Mouse (Mus musculus) urinary bladder, postnatal 25 days (tissue): ENCODE results near the gene Nbea.

Experiments
- DNase-seq: peaks from one replicate; pipeline ENCODE4 v3.0.0; 2022; ENCODE audit warnings: low spot score

Gene Nbea

DNA sequence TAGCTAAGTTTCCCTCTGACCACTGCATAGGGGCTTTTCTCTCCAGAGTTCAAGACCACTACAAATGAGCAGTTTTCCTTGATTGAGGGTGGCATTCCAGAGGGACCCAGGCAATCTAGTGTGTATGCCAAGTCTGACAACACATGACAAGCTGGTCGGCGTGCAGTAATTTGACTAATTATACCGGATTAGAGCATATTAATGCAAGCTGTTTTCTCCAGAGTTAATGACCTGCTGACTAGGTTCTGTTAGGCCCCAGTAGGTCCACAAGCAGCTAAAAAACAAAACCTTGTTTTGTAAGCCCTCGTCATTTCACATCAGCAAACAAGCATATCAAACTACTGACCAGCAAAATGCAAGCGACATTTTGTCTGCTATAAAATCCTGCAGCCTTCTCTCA, 432.1 kb downstream of the Nbea start:
- no peak for DNase-seq

DNA sequence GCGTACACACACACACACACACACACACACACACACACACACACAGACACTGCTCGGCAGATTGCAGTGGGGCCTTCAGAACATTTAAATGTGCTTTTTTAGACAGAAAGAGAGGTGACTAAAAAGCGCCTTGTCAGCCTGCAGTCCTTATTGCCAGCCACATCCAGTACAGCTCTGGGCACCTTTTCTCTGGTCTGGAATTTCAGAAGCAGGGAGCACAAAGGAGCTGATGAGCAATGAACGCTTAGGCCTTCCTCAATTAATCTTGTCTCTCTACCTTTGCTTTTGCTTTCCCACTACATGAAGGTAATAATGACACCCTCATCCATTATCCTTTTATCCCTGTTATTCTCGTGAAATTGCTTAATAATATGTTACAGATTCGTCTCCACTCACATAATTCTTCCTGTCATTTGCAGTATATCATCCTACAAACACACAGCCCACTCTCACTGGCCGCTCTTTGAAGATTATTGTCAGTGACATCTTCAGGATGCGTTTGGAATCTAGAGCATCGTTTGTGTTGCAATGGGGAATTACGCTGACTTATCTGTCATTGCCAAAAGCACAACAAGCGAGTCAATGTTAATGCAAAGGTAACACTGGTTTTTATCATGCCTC, 432.9 kb downstream of the Nbea start:
- DNase-seq = no peak

GRCm38 (mm10) chr3:55743885-55744284, 439.6 kb downstream of the Nbea start:
- no peak for DNase-seq

- DNase-seq = no peak
These were observed 440.8 kb downstream of the Nbea start for GRCm38 (mm10) chr3:55742654-55743053.

DNA sequence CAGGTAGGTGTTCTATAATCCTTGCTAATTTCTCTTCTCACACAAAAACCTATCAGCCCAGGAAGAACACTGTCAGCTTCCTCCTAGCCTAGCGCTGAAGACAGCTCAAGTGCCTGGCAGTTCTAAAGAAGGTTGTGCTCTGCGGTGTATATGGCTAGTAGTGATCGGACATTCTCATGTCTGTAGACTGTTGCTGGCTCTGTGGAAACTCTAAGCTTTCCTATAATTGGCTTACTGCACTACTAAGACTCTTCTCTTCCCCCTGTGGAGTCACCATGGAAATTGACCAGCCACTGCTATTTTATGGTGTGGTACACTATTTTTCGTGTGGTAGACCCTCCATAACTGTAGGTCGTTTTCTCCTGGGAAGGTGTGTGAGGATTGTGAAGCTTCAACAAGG, 441.3 kb downstream of the Nbea start:
- no peak for DNase-seq

DNA sequence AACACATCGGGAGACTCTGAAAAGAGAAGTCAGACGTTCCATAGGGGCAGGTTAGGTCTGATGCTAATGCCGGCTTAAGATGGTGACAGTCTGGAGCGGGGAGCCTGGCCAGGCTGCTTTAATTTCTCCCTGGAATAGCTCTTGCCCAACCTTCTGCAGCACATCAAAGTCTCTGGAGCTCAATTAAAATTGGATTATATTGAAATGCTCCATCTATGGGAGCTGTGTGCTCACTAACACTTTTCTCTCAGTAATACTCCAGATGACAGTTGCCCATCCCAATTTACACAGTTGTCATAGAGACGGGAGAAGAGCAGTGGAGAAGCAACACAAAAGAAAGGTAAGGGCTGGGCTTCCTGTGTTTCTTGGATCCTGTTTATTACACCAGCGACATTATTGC, 442.1 kb downstream of the Nbea start:
- no peak for DNase-seq

- DNase-seq = no peak
These were observed 449.8 kb downstream of the Nbea start for GRCm38 (mm10) chr3:55733665-55734064.

DNA sequence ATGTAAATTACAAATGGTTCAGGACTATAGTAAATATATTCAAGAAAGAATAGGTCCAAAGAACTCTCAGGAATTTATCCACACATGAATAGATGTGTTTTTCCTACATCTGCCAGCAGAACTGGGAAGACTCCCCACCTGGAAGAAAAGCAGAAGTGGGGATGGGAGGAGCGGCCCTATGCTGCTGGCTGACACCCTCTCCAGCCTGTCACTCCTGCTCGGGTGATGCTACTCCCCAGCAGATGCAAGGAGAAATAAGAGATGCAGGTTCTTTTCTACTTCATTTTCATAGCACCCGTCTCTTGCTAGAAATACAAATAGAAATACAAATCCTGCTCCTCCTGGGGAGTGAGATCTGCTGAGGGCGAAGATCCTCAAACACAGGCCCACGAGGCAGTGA, 453.0 kb downstream of the Nbea start:
- no peak for DNase-seq

DNA sequence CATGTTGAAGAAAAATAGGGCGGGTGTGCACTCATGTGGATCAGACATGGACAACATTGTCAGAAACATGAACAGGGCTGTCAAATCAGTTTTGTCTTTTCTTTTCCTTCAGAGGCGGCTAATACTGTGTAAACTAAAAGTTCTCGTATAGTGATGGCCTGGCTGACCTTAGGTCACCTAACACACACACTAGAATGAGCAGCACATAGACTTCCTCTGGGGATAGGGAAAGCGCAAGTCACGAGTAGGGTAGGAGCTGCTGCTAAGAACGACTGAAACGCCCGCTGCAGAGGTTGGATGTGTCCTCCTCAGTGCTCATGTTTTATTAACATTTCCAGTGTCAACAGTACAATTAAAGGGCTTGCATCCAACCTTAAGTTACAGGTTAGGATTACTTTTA, 453.4 kb downstream of the Nbea start:
- DNase-seq = no peak

DNA sequence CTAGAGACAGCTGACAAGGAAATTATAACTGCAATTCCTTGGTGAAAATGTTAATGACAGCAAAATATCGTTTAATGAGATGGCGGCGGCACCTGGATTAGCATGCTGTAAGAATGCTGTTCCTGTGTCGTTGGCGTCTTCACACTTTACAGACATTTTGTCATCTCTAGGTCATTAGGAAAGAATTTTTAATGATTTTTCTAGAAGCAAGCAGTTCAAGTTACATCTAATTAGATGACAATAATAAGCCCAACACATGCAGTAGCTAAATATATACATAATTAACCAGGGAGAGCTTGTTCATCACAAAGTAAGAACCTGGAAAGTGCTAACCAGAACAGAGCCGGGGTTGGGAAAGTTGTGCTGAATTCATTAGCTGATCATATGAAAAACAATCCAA, 469.2 kb downstream of the Nbea start:
- no peak for DNase-seq

DNA sequence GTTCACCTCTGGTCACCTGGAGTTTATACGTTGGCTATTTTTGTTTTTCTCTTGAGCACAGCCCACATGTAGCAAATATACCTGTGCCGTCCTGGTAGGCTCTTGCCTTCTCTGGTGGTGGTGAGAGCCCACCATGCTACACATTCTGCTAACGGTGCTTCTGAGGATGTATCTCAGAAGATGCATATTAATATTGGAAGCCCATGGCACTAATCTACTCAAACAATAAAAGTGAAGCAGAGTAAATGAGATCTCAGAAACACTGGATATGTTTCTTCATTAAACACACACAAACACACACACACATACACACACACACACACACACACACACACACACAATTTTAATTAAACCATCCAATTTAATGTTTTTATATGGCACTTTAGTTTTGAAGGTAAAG, 469.6 kb downstream of the Nbea start:
- no peak for DNase-seq

GRCm38 (mm10) chr3:55710300-55710699, 473.2 kb downstream of the Nbea start:
- DNase-seq = no peak

DNA sequence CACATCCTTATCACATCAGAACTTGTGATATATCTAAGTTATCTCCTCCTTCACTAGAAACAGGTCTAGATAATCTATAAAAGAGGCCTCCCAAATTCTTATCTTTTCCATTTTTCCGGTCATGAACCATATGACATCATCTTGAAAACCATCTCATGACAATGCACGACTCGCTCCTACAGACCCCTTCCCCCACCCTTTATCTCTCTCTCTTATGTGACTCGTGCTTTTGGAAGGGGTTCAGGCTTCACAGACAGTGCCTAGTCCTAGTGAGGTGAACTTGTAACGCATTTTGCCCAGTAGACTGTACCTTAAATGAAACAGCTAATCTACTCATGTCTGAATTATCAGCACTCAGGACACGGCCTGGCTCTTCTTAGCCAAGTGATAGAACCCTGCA, 481.9 kb downstream of the Nbea start:
- DNase-seq = no peak

DNA sequence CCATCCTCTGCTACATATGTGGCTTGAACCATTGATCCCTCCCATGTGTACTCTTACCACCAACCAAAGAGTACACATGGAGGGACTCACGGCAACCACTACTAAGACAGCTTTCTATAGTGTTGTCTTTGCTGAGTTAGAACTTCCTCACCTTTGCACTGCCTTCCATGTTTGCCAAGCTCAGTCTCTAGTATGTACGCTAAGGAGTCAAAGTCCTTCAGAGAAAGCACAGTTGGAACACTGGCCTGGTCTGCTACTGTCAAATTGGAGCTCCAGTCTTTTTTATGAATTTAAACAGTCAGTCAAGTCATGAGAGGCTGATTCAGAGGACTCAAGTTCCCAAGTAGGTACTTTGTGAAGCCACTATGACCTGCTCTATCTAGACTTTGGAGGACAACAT, 486.3 kb downstream of the Nbea start:
- DNase-seq = no peak

DNA sequence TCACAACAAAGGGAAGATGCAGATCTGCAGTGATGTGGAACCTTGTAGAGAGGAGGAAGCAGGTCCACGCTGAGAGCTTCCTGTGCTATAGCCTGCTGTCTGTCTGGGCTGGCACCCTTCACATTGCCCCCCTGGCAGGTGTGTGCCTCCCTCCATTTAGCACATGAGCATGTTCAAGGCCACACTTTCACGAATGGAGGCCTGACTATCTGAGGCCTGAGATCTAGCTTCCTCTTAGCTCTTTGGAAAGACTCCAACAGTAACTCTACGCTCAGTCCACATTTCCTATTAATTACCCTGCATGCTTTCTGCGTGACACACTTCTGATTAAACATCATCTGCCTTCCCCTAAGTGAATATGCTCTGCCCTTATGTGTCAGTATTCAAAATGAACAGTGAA, 490.4 kb downstream of the Nbea start:
- no peak for DNase-seq

GRCm38 (mm10) chr3:55688098-55688497, 495.4 kb downstream of the Nbea start:
- DNase-seq = no peak

DNA sequence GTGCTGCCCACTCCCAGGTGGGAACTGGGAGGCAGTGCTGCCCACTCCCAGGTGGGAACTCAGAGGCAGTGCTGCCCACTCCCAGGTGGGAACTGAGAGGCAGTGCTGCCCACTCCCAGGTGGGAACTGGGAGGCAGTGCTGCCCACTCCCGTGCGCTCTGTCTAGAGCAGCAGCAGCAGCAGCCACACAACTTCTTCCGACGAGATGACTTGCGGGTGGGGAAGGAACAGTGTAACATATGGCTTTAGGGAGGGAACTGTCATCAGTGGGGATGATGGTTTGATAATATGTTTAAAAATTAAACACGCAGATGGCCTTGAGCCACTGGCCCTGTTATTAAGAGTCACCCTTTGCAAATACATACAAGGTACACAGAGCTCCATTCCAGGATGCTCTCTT, 496.5 kb downstream of the Nbea start:
- no peak for DNase-seq

DNA sequence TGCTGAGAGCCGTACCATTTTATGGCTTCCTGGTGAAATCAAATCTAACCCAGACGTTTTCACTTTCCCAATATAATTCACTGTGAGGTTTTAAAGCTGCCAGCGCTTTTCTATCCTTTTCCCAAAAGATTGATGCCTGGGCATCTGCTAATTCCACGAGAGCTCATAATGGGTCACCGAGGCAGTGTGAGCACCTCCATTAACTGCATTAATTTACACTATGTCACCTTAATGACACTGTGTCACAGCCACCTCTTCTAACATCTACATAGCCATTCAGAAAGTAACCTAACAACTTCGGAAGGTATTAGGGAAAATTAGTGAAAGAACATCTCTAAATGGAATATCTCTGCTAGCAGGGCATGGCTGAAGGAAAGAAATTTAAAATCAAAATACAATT, 497.9 kb downstream of the Nbea start:
- no peak for DNase-seq

DNA sequence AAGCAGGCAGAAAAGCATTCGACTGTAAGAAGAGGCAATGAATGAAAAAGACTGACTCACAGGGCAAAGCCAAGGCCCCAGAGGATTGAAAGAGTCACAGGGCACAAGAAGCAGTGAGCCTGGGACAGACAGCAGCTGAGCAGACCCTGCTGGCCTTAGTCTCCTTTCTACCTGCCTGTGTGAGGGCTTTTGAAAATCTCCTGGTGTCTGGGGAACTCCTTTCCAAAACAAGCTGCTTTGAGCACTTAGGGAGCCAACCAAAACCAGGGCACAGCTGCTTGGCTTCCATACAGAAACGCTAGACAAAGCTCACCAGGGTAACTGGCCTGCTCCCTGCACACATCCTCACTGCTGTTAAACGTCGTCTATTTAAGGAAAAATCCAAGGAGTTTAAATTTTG, 498.6 kb downstream of the Nbea start:
- DNase-seq = no peak

DNA sequence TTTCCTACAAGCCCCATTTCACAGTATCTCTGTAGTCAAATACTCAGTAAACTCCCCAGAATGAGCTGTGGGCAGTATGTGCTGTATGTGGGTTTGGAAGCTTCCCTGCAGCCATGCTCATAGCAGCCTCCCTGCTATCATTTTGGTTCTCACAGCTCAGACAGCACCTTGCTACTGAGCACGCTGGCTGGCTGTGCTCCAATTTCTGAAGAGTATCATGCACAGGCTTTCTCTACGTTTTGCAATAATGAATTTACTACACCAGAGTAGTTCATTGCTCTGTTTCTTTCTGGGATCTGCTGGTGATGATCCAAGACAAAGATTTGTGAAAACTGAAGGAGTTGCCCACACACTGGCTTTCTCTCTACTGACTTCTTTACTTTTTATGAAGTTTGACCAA, 505.8 kb downstream of the Nbea start:
- no peak for DNase-seq

- DNase-seq = no peak
These were observed 509.3 kb downstream of the Nbea start for GRCm38 (mm10) chr3:55674185-55674584.

DNA sequence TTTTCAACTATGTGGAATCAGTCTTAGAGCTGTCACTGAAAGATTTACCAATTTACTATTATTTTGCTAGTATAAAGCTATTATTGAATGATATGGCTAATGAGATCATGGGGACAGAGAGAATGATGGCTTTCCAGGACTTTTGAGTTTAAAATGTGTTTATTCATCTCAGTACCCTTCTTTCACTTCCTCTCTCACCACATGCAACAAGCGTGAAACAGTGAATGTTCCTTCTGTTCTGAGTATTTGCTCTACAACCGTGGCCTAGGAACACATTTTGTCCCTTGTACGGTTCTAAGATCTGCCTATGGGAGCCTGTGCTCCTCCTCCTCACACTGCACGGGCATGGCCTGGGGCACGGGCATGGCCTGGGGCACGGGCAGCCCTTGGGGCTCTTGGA, 516.5 kb downstream of the Nbea start:
- no peak for DNase-seq

- no peak for DNase-seq
These were observed 517.6 kb downstream of the Nbea start for GRCm38 (mm10) chr3:55665928-55666327.

GRCm38 (mm10) chr3:55664713-55665112, 518.8 kb downstream of the Nbea start:
- no peak for DNase-seq
